Mouse (Mus musculus) lung, embryonic 15.5 days (tissue): Measurements from ENCODE around the gene Nipal4. TPM values are rescaled to one million over a fixed set of nuclear protein-coding genes. Genes with fewer than 3 reads are reported as not detected.
"Not testable (repeated sequence)": the region's sequence is repeated elsewhere in the genome, so short reads cannot be mapped to it uniquely, and the experiment has no call there.

Experiments used
- ATAC-seq: fragments of 200-750 bp; cut with Nextera tagmentation; 2 replicates; pipeline ENCODE4 v1.8.0; 2017; ENCODE audit warnings: moderate number of reproducible peaks, borderline replicate concordance; ENCODE audit not compliant: low FRiP score, low TSS enrichment; ENCODE audit errors: extremely low read depth
- H3K27ac ChIP-seq: fragments of 300-500 bp; sonication (generic); 2 replicates; pipeline ENCODE4 v1.5.1; 2015; ENCODE audit warnings: moderate library complexity, mild to moderate bottlenecking, inconsistent platforms
- H3K27me3 ChIP-seq: fragments of 300-500 bp; sonication (generic); 2 replicates; pipeline ENCODE4 v1.6.1; 2015; ENCODE audit warnings: inconsistent platforms
- H3K36me3 ChIP-seq: fragments of 300-500 bp; sonication (generic); 2 replicates; pipeline ENCODE4 v1.6.1; 2015; ENCODE audit warnings: inconsistent platforms
- H3K4me1 ChIP-seq: fragments of 300-500 bp; sonication (generic); 2 replicates; pipeline ENCODE4 v1.6.1; 2015; ENCODE audit warnings: inconsistent platforms
- H3K4me2 ChIP-seq: fragments of 300-500 bp; sonication (generic); 2 replicates; pipeline ENCODE4 v1.6.1; 2015; ENCODE audit warnings: inconsistent platforms, mild to moderate bottlenecking, moderate library complexity
- H3K4me3 ChIP-seq: fragments of 300-500 bp; sonication (generic); 2 replicates; pipeline ENCODE4 v1.5.1; 2015; ENCODE audit warnings: mild to moderate bottlenecking, inconsistent platforms
- H3K9ac ChIP-seq: fragments of 300-500 bp; sonication (generic); 2 replicates; pipeline ENCODE4 v1.6.1; 2015; ENCODE audit warnings: inconsistent platforms
- H3K9me3 ChIP-seq: fragments of 300-500 bp; sonication (generic); 2 replicates; pipeline ENCODE4 v1.6.1; 2016; ENCODE audit warnings: inconsistent platforms
- WGBS: fragments of 180-500 bp; shearing (Covaris S2); methylation state at CpG from one replicate; pipeline ENCODE4 v1.1.7; 2015; 5-methylcytosine and 5-hydroxymethylcytosine counted together
- polyA plus RNA-seq: library from polyadenylated mRNA; unstranded; fragments of >200 nt; fragmentation: Nextera tagmentation; extraction: Ambion mirVana; gene quantifications from 2 replicates; pipeline ENCODE4 v1.2.1, GENCODE M21; 2015

Gene Nipal4
- polyA plus RNA-seq, 1 experiment from 2014 or later, result 1.7 TPM

GRCm38 (mm10) chr11:46194175-46194574, 27.9 kb upstream of the Nipal4 start:
- H3K9me3 ChIP-seq, result no peaks in the 10 kb centered on the region
- no peaks in the 10 kb centered on the region for H3K4me1 ChIP-seq
- ATAC-seq, result no peak
- H3K36me3 ChIP-seq, result no peaks in the 10 kb centered on the region
- no peak overlapping the region for H3K9ac ChIP-seq
- H3K4me3 ChIP-seq, result no peak overlapping the region
- H3K4me2 ChIP-seq, result no peak overlapping the region
- WGBS, result 55% methylated on average over 4 of the region's 4 CpGs
- H3K27ac ChIP-seq, result no peak overlapping the region
- no peaks in the 10 kb centered on the region for H3K27me3 ChIP-seq

- WGBS, result 52% methylated on average over 2 of the region's 2 CpGs
- 0 out of 2 replicates have a peak, but pooled peaks cover 2% of the 10 kb centered on the region for H3K4me1 ChIP-seq
Observed at GRCm38 (mm10) chr11:46188283-46188682, 22.0 kb upstream of the Nipal4 start.

GRCm38 (mm10) chr11:46185486-46185885, 19.2 kb upstream of the Nipal4 start:
- no peak overlapping the region for H3K27ac ChIP-seq
- 25% methylated on average over 4 of the region's 4 CpGs for WGBS

More at GRCm38 (mm10) chr11:46188283-46188682, 22.0 kb upstream of the Nipal4 start:
- H3K36me3 ChIP-seq, result no peaks in the 10 kb centered on the region
- no peak overlapping the region for H3K27ac ChIP-seq
- H3K9me3 ChIP-seq, result no peaks in the 10 kb centered on the region
- no peak overlapping the region for H3K9ac ChIP-seq
- H3K27me3 ChIP-seq, result no peaks in the 10 kb centered on the region
- ATAC-seq, result no peak
- H3K4me3 ChIP-seq, result no peak overlapping the region
- no peak overlapping the region for H3K4me2 ChIP-seq

DNA sequence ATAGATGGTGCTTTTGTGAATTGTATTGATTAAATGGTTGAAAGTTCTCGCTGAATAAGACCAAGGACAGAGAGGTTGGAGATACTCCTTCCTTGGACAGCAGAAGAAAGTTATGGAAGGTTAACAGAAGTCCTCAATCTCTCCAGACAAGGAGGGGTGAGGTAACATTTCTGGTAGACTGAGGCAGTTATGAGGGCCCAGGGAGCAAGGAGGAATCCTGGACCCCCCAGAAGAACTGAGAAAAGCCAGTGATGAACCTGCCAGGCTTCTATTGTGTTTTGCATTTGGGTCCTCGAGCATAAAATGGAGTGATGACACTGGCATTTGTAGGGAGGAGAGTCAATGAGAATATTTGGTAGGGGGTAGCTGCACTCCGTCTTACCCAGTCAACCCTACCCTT, 18.6 kb upstream of the Nipal4 start:
- Histone ChIP-seq H3K4me1 (0 out of 2 replicates have a peak, but pooled peaks cover 2% of the 10 kb centered on the region), H3K36me3 (no peaks in the 10 kb centered on the region), H3K4me3 (no peak overlapping the region), H3K27me3 (no peaks in the 10 kb centered on the region), H3K27ac (no peak overlapping the region), H3K4me2 (no peak overlapping the region), H3K9ac (no peak overlapping the region), H3K9me3 (no peaks in the 10 kb centered on the region)
- ATAC-seq, result no peak
- WGBS, result 80% methylated on average over 3 of the region's 3 CpGs

More at GRCm38 (mm10) chr11:46185486-46185885, 19.2 kb upstream of the Nipal4 start:
- H3K9ac ChIP-seq, result no peak overlapping the region
- no peaks in the 10 kb centered on the region for H3K36me3 ChIP-seq
- H3K27me3 ChIP-seq, result no peaks in the 10 kb centered on the region
- no peak overlapping the region for H3K4me3 ChIP-seq
- H3K4me1 ChIP-seq, result 0 out of 2 replicates have a peak, but pooled peaks cover 2% of the 10 kb centered on the region
- no peak overlapping the region for H3K4me2 ChIP-seq
- no peaks in the 10 kb centered on the region for H3K9me3 ChIP-seq
- no peak for ATAC-seq

GRCm38 (mm10) chr11:46182031-46182430, 15.7 kb upstream of the Nipal4 start:
- not testable (repeated sequence) for H3K27me3 ChIP-seq, H3K4me3 ChIP-seq, H3K27ac ChIP-seq, H3K9ac ChIP-seq, ATAC-seq, H3K4me2 ChIP-seq, H3K4me1 ChIP-seq, H3K36me3 ChIP-seq, H3K9me3 ChIP-seq
- 81% methylated on average over 1 of the region's 1 CpGs for WGBS

DNA sequence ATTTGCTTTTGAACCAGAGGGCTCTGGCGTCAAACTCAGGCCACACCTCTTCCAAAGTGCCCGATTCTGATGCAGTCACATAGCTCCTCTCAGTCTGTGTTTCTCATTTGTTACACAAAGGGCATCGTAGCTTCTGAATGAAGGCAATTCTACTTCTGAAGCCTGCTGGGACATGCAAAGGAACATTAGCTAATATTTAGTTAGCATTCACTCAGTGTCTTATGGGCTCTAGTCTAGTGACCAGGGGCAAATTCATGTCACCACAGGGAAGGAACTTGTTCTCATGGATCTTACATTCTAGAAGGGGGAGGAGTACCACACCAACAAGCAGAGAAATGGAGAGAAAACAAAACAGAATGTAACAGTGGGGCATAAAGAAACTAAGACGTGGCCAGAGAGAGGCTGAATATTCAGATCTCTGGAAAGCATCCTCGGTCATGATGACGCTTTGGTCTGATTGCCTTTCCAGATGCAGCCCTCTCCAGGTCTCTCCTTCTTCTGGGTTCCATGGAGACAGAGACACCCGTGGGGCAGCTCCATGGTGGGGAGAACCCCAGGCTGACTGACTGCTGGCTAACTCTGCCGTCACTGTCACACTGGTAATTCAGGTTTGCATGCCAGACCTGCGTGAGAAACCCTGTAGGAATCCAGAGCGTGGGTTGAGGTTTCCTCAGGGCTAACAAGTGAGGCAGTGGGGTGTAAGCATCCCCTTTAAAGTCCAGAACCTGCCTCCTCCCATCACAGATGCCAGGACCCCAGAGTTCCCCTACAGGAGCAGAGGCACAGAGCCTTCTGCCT, 11.1 kb upstream of the Nipal4 start:
- 70% methylated on average over 10 of the region's 10 CpGs for WGBS
- H3K9me3 ChIP-seq, result no peaks in the 10 kb centered on the region
- H3K27ac ChIP-seq, result no peak overlapping the region
- H3K4me2 ChIP-seq, result no peak overlapping the region
- H3K27me3 ChIP-seq, result no peaks in the 10 kb centered on the region
- H3K4me3 ChIP-seq, result no peak overlapping the region
- H3K4me1 ChIP-seq, result no peaks in the 10 kb centered on the region
- ATAC-seq, result no peak
- no peaks in the 10 kb centered on the region for H3K36me3 ChIP-seq
- H3K9ac ChIP-seq, result no peak overlapping the region

DNA sequence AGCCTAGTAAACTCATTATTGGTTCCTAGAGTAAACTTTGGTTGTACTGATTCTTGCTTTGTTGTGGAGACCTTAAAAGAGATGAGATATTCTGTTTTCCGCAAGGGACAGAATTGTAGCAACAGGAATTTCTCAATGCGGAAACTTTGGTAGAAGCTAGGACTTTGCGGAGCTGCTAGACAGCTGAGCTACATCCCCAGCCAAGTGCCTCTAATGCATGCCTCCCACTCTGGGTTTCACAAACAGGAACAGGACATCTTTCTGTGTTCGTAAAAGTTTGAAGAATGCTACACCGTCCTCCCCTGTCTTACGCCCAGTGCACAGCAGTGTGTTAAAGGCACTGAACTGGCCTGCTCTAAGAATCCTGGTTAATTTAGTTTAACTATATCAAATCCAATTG, 9.8 kb upstream of the Nipal4 start:
- Histone ChIP-seq H3K4me2 (no peak overlapping the region), H3K9me3 (no peaks in the 10 kb centered on the region), H3K4me1 (no peaks in the 10 kb centered on the region), H3K9ac (no peak overlapping the region), H3K27me3 (no peaks in the 10 kb centered on the region), H3K27ac (no peak overlapping the region), H3K36me3 (no peaks in the 10 kb centered on the region), H3K4me3 (no peak overlapping the region)
- WGBS, result 85% methylated on average over 6 of the region's 6 CpGs
- no peak for ATAC-seq

DNA sequence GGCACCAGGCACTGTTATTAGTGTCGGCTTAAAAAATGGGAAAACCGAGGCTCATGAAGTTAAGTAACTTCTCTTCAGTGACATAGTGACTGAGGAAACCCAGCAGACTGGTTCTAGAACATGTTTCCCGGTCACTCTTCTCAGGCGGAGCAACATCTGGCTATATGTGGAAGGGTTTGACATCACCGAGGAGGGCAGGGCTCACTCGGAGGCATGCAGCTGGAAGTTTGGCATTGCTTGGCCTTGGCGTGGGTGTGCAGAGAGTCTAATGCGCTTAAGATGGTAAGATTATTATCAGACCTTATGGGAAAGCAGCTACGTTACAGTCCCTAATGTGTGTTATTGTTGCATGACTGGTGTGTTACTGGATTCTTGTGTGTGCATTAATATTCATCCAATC, 5.8 kb upstream of the Nipal4 start:
- WGBS, result 82% methylated on average over 9 of the region's 9 CpGs
- 0 out of 2 replicates have a peak, but pooled peaks cover 2% of the 10 kb centered on the region for H3K27me3 ChIP-seq
- no peak overlapping the region for H3K27ac ChIP-seq
- H3K9ac ChIP-seq, result no peak overlapping the region
- H3K4me1 ChIP-seq, result no peaks in the 10 kb centered on the region
- no peak overlapping the region for H3K4me2 ChIP-seq
- no peaks in the 10 kb centered on the region for H3K36me3 ChIP-seq
- ATAC-seq, result no peak
- no peaks in the 10 kb centered on the region for H3K9me3 ChIP-seq
- no peak overlapping the region for H3K4me3 ChIP-seq

GRCm38 (mm10) chr11:46169908-46170307, 3.6 kb upstream of the Nipal4 start:
- ATAC-seq, result no peak
- WGBS, result 74% methylated on average over 3 of the region's 3 CpGs
- no peak overlapping the region for H3K4me2 ChIP-seq
- H3K36me3 ChIP-seq, result no peaks in the 10 kb centered on the region
- H3K4me3 ChIP-seq, result no peak overlapping the region
- 0 out of 2 replicates have a peak, but pooled peaks cover 6% of the 10 kb centered on the region for H3K4me1 ChIP-seq
- peaks cover 4% of the 10 kb centered on the region for H3K27me3 ChIP-seq
- no peak overlapping the region for H3K9ac ChIP-seq
- no peak overlapping the region for H3K27ac ChIP-seq
- H3K9me3 ChIP-seq, result no peaks in the 10 kb centered on the region

- no peak overlapping the region for H3K9ac ChIP-seq
- no peak overlapping the region for H3K4me2 ChIP-seq
- 0 out of 2 replicates have a peak, but pooled peaks cover 6% of the 10 kb centered on the region for H3K4me1 ChIP-seq
- no peak overlapping the region for H3K27ac ChIP-seq
- no peak overlapping the region for H3K4me3 ChIP-seq
- H3K27me3 ChIP-seq, result peaks cover 10% of the 10 kb centered on the region
- no peak for ATAC-seq
- no peaks in the 10 kb centered on the region for H3K9me3 ChIP-seq
- no peaks in the 10 kb centered on the region for H3K36me3 ChIP-seq
- WGBS, result 73% methylated on average over 7 of the region's 7 CpGs
Observed at GRCm38 (mm10) chr11:46168506-46168905, 2.2 kb upstream of the Nipal4 start.

DNA sequence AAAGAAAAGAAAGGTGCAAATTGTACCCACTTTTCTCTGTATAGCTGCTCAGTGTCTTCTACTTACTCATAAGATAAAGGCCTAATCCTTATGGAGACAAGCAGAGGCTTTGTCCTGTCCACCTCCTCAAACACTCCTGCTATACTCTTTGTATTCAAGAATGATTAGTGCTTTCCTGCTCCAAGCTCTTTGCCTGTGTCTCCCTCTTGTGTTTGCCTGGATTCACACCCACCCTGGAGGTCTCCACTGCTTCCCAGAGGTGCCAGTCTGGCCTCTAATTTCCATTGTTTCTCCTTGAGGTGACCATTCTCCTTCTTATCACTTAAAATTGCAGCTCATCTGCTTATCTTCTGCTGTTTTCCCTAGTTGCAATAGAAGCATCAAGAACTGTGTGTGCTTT, 8.8 kb downstream of the Nipal4 start:
- no peak overlapping the region for H3K4me3 ChIP-seq
- no peak overlapping the region for H3K27ac ChIP-seq
- H3K4me2 ChIP-seq, result no peak overlapping the region
- H3K9ac ChIP-seq, result no peak overlapping the region
- H3K36me3 ChIP-seq, result no peaks in the 10 kb centered on the region
- no peak for ATAC-seq
- no peaks in the 10 kb centered on the region for H3K27me3 ChIP-seq
- no peaks in the 10 kb centered on the region for H3K4me1 ChIP-seq
- H3K9me3 ChIP-seq, result no peaks in the 10 kb centered on the region

DNA sequence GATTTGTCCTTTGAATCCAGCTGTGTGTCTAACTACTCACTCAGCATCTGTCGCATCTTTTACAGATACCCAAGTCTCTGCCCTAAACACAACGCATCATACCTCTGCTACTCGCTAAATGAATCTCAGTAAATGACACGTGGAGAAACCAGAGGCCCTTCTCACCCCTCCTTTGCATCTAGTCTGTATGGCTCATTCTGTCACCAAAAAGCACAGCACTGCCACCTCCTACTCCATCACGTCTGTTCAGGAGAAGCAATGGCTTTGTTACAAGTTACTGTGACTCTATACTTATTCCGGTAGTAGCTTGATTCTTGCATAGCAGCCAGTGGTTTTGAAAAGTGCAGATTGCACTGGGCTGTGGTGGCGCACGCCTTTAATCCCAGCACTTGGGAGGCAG, 9.4 kb downstream of the Nipal4 start:
- ATAC-seq, result no peak
- WGBS, result 83% methylated on average over 8 of the region's 8 CpGs
- H3K9ac ChIP-seq, result no peak overlapping the region

More for the DNA sequence above, 9.4 kb downstream of the Nipal4 start:
- H3K27me3 ChIP-seq, result no peaks in the 10 kb centered on the region
- H3K4me1 ChIP-seq, result no peaks in the 10 kb centered on the region
- H3K36me3 ChIP-seq, result no peaks in the 10 kb centered on the region
- no peak overlapping the region for H3K4me2 ChIP-seq
- no peak overlapping the region for H3K4me3 ChIP-seq
- H3K27ac ChIP-seq, result no peak overlapping the region
- no peaks in the 10 kb centered on the region for H3K9me3 ChIP-seq
